Comparison of ENCODE assay signal across 8 mouse cellular contexts in the genomic region with DNA sequence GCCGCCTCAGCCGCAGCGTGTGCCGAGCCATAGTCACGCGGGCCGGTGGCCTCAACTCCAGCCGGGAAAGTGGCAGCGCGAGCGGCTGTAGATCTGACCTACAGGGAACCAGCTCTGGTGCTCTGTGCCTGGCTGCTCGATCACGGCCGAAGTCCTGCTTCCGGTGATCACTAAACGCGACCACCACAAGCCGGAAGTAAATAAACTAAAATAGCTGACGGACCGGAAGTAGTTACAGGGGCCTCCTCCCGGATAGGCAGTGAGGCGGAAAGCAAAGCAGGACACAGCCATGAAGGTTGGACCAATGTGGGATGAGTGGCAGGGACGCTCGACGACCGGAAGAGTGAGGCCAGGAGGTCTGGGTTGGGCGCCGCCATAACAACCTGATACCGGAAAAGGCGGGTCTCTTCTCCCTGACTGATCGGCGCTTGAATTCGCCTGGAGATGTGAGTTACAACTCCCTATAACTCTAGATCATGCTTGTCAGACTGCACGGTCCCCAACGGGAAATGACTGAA. TPM values are rescaled to one million over a fixed set of nuclear protein-coding genes. Genes with fewer than 3 reads are reported as not detected.
DNase-seq lines count a peak whose midpoint lies in the region; ATAC-seq lines count a peak whose summit lies in the region.

Gene Chchd5, plus strand, starts transcription at position 289 of the 518 bp plus-strand sequence.

- DNase-seq in WW6 (ENCODE audit: low read depth, low spot score), result peak; percentile 89
- peak; percentile 62 to 88 for DNase-seq in cerebellum, postnatal 4 days (ENCODE audit: low spot score in 2 of 2)
- DNase-seq in gastrocnemius, adult 18-20 months (ENCODE audit: low spot score), result peak; percentile 94
- peak; percentile 87 to 96 for DNase-seq in left cerebral cortex, adult 18-20 months (ENCODE audit: low spot score in 2 of 2)
- DNase-seq in right cerebral cortex, adult 18-20 months, result peak; percentile 98
- peak; percentile 61 for DNase-seq in urinary bladder, postnatal 10 days (ENCODE audit: low spot score)

- peak within 1 kb of the TSS; percentile 84 for H3K4me2 ChIP-seq in hindbrain, embryonic 16.5 days (ENCODE audit: low read length)

- H3K27me3 ChIP-seq in hindbrain, embryonic 16.5 days (replicated peaks; ENCODE audit: control insufficient read depth, insufficient read depth, low read length), result no peaks in the 10 kb centered on the region

- ATAC-seq in hindbrain, embryonic 16.5 days, result peak; percentile 100

- H3K79me2 ChIP-seq in macrophage (ENCODE audit: inconsistent target), result no peaks in the 10 kb centered on the region

- peak within 1 kb of the TSS; percentile 72 for H3K4me3 ChIP-seq in hindbrain, embryonic 16.5 days (ENCODE audit: low read length)
- peak within 1 kb of the TSS; percentile 72 for H3K4me3 ChIP-seq in macrophage (ENCODE audit: inconsistent target)

- H3K4me1 ChIP-seq in hindbrain, embryonic 16.5 days (ENCODE audit: control insufficient read depth, insufficient read depth, low read depth, low read length), result peaks cover 13% of the 10 kb centered on the region

- H3K27ac ChIP-seq in hindbrain, embryonic 16.5 days (ENCODE audit: low read depth, low read length), result peak within 1 kb of the TSS; percentile 89
- H3K27ac ChIP-seq in macrophage, result peak within 1 kb of the TSS; percentile 59

- under 1% methylated on average over 35 of the region's 35 CpGs for WGBS in hindbrain, embryonic 16.5 days
- WGBS in macrophage (ENCODE audit: missing documents), result under 1% methylated on average over 33 of the region's 35 CpGs

- peaks cover 3% of the 10 kb centered on the region; the same call in 1 of the 2 replicates for H3K9me3 ChIP-seq in hindbrain, embryonic 16.5 days (ENCODE audit: control insufficient read depth, low read length)

- peaks cover 26% of the 10 kb centered on the region for H3K36me3 ChIP-seq in hindbrain, embryonic 16.5 days (ENCODE audit: control insufficient read depth, insufficient read depth, low read length)
- H3K36me3 ChIP-seq in macrophage (ENCODE audit: inconsistent target), result peaks cover 30% of the 10 kb centered on the region

- H3K9ac ChIP-seq in hindbrain, embryonic 16.5 days (ENCODE audit: low read depth, low read length), result peak within 1 kb of the TSS; percentile 80

RNA-seq across cellular contexts. Expression of gene Chchd5, which starts in this region (rescaled TPM):
- 10 to 100 TPM in 1 of 2 experiments, 1 to 10 TPM in 1; 7.1 to 12.5 TPM for total RNA-seq in gastrocnemius, adult 18-20 months (2021)
- 18.7 and 19.8 TPM in 2 replicates for polyA plus RNA-seq in hindbrain, embryonic 16.5 days (2015; fragmentation: Nextera tagmentation; extraction: Ambion mirVana)
- 10 to 100 TPM; 10.7 to 11.0 TPM for total RNA-seq in left cerebral cortex, adult 18-20 months (2021)
- 10 to 100 TPM in 7 of 26 experiments, 1 to 10 TPM in 19; 1.6 to 20.2 (median 5.1) TPM for total RNA-seq in macrophage (2018; cell fraction: chromatin; rRNA removed)
- total RNA-seq in macrophage (2018; cell fraction: cytosol; rRNA removed), result 10 to 100 TPM in 22 of 26 experiments, 1 to 10 TPM in 4; 7.1 to 22.2 (median 17.0) TPM
- total RNA-seq in macrophage (2018; cell fraction: nucleus; rRNA removed), result 10 to 100 TPM in 7 of 26 experiments, 1 to 10 TPM in 19; 1.4 to 19.5 (median 7.8) TPM
- polyA plus RNA-seq in macrophage (2018), result 11.9 to 13.8 TPM (median 13.2 TPM) in 3 replicates

Comparison
In these comparisons a context has a peak if more than half of its experiments do, and no peak if none do; other contexts are left out.
1. Peak in every context shown above with its lines: DNase-seq, ATAC-seq, H3K4me3 ChIP-seq and H3K27ac ChIP-seq.